Mouse (Mus musculus) spleen, adult 2 months (tissue): ENCODE measurements around the gene Polr3e.

ENCODE experiments used
- CTCF ChIP-seq: fragments of 200-500 bp; IDR thresholded peaks from 2 replicates; pipeline ENCODE4 v1.5.1; 2011; ENCODE audit warnings: mild to moderate bottlenecking, inconsistent platforms; ENCODE audit not compliant: insufficient read depth, insufficient read length, insufficient replicate concordance; ENCODE audit errors: extremely low read depth
- POLR2A ChIP-seq: fragments of 200-500 bp; IDR thresholded peaks from 2 replicates; pipeline ENCODE4 v1.6.1; 2011; ENCODE audit warnings: low read depth, low read length, inconsistent platforms

DNA sequence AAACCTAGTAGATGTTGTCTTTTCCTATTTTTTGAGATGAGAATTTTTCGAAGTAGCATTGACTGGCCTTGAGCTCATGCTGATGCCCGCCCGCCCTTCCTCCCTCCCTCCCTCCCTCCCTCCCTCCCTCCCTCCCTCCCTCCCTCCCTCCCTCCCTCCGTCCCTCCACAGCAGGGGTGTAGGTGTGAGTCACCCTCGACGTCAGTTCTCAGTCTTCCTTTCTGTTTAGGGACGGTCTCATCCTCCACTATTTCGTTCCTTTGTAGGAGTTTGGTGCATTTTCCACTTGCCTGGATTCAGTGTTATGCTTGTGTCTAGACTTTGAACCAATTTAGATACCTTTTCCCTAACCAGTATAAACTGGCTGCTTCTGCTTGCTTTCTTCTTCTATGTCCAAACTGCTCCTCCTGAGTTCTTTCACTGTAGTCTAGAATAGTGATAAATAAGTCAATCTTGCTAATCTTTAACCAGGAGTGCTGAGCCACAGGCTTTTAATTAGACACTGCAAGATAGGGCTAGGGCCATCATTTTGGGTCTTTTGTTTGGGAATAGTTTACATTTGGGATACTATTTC, 26.5 kb downstream of the Polr3e start:
- TF ChIP-seq POLR2A: no peak
- no peak for TF ChIP-seq CTCF
